Mouse (Mus musculus): ENCODE data around the gene Slc16a9.

Slc16a9 gene

DNA sequence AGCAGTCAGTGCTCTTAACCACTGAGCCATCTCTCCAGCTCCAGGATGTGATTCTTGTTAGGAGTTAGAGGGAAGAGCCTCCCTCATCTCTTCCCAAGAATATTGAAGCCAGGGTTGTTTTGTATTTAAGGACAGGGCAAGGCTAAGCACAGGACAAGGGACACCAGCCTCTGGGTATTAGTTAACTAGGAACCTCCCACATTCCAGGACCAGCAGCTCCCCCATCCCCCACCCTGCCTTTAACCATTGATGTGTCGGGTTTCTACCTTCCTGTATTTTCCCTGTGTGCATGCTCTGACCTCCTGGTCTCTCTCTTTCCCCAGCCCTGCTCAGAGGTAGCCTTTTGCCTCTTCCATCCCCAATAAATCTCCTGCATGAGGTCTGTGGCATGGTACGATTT lies 56.3 kb downstream of the Slc16a9 start:
- no peak for DNase-seq (ENCODE audit: low read depth, low spot score)

DNA sequence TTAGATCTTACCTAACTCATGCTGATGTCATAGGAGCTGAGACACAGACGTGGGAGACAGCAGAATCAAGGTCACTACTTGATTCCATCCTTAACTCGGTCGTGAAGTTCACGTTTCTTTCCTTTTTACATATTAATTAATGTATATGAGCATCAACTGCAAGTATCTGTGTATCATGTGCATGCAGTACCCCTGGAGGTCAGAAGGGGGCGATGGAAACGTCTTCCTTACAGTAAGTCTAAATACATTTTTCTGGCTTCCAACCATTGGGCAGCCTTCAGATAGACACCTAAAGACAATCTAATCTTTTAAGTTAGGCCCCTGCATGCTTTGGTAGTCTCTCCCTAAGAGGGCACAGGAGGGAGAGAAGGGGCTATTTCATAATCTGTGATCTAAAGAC lies 58.3 kb downstream of the Slc16a9 start:
- DNase-seq (ENCODE audit: low read depth, low spot score): peak; percentile 31

DNA sequence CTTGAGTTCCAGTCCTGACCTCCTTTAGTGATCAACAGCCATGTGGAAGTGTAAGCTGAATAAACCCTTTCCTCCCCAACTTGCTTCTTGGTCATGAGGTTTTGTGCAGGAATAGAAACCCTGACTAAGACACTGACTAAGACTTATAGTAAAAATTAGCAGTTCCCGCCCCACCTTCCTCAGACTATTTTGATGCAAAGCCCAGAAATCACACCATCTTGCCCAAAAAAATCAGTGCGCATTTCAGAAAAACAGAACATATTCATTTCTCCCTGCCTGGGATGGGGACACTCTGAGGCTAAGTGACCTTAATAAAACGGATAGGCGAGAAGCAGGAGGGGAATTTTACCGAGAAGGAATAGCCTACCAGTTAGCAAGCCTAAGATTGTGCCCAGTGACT lies 60.8 kb downstream of the Slc16a9 start:
- no peak for DNase-seq (ENCODE audit: low read depth, low spot score)

DNA sequence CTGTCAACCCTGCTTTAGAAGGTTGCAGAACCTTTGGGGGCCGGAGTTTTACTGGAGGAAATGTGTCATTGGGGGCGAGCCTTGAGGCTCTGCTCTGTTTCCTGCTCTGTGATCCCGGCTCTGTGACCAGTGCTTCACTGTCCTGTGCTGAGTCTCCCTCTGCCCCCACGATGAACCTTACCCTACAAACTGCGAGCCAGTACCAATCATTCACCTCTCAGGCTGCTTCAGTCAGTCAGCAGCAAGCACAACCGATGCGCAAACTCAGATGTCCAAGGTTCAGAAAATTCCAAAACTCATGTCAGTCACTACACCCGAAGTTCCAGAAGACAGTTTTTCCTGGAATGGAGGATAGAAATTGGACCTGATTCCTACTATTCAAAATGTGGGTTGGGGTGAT lies 64.5 kb downstream of the Slc16a9 start:
- no peak for DNase-seq (ENCODE audit: low read depth, low spot score)

DNA sequence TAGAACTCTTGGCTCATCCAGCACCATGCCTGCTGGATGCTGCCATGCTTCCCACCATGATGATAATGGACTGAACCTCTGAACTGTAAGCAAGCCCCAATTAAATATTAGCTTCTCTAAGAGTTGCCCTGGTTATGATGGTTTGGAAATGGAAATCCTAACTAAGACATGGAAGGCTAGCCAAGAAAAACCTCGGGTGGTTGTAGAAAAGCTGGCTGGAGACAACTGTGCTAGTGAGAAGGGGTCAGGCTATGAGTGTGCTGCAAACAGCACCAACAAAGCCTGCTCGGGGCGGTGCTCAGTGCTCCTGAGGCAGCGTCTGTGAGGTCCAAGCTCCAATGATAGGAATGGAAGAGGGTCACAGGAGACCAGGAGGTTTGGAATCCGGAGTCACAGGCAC lies 65.7 kb downstream of the Slc16a9 start:
- DNase-seq (ENCODE audit: low read depth, low spot score): no peak

DNA sequence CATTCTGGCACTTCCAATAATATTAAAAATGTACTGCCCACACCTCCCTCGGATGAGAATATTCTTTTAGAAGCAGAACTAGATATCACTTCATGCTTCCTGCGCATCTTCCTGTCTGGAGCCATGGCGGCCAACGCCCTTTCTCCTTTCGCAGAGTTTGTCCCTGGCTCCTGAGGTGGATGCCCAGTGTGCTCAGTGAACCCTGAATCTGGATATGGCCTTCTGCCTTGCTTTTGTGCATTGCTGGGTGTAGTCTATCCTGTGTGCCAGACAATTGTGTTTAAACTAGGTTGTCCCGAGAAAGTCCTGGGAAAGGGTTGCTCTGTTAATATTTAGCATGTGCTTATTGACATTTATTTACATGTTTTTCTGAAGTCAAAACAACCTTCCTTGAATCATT lies 71.0 kb downstream of the Slc16a9 start:
- DNase-seq (ENCODE audit: low read depth, low spot score): no peak

DNA sequence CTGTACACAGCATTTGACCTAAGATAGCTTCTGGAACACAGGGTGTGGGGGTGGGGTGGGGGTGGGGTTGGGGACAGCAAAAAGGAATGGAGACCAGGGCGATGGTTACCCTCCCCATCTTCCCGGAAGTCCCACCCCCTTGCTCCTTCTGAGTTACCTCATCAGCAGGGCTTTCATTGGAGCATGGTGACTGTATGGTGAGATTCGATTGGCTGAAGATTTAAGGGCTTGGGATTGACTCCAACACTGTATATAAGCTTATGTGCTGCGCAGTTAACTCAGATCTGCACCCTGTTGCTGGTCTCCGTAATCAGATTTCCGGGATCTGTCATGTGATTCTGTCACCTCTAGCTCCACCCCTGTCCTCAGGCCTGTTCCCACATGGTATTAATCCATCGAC lies 72.0 kb downstream of the Slc16a9 start:
- DNase-seq (ENCODE audit: low read depth, low spot score): no peak

DNA sequence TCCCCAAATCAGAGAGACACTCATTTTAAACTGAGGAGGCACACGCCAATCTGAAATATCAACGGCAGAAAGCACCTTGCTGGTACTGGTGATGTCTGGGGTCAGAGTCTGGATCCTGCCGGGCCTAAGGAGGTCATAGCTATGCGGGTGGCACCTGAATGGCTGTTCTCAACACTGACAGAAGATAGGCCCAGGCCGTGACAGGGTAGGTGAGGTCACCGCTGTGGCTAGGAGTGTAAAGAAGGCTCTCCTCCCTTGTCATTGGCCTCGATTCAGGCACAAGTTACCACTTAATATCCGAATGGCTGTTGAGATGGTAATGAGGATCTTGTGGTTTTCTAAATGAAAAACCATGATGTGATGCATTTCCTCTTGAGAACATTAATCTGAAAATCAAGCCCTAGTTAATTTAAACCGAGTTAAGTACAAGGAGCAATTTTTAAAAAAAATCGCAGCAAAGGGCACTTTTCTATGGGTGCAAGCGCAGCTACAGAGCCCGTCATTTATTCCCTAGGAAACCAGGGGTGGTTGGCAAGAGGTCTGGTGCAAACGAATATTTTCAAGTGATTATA lies 72.6 kb downstream of the Slc16a9 start:
- no peak for DNase-seq (ENCODE audit: low read depth, low spot score)

DNA sequence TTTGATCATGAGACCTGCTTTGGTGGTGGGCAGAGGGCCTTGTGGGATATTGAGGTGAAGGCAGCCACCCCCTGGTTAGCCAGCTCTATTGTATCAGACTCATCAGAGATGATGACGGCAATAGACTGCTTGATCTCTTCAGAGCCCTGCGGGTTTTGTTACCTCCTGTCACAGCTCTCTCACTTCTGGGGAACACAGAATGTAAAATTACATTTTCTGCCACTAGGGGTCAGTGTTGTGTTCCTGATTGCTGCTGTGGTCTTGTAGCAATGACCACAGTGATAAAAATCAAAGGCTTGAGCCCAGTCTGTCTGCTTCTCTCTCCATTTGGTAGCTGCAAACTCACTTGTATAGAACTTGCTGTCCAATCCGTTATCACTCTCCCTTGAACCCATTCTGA lies 73.7 kb downstream of the Slc16a9 start:
- peak; percentile 72 for DNase-seq (ENCODE audit: low read depth, low spot score)

DNA sequence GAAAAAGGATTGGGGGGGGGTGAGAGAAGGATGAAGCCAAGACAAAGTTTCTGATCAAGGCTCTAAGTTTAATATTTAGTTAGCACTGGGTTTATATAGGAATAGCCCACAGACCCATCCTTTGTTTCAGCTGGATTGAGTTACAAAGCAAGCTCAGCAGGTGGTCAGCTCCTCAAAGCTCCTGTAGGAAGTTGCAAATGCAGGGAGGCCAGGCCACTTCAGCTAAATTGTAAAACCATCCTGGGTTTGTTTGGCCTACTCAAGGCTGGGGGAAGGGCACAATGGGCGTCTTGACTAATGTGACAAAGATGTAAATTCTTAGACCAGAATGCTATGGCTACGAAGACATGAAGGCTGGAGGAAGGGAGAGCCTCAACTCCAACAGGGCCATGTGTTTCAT lies 80.6 kb downstream of the Slc16a9 start:
- DNase-seq (ENCODE audit: low read depth, low spot score): no peak

DNA sequence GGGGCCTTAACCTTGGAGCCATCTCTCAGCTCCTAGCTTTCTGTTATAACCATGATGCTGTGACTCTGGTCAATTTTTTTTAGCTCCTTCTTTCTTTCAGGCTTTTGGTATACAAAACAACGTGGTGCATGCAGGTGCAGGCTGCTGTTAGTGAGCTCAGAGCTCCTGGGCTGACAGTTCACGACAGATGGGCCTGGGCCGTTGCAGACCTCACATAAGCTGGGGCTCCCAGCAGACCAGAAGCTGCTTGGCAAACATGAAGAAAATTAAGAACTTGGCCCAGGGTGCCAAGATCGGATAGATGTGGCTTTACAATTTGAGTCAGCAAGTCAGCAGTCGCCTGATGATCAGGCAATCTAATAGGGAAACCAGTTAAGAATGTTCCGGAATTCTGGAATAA lies 82.4 kb downstream of the Slc16a9 start:
- no peak for DNase-seq (ENCODE audit: low read depth, low spot score)

DNA sequence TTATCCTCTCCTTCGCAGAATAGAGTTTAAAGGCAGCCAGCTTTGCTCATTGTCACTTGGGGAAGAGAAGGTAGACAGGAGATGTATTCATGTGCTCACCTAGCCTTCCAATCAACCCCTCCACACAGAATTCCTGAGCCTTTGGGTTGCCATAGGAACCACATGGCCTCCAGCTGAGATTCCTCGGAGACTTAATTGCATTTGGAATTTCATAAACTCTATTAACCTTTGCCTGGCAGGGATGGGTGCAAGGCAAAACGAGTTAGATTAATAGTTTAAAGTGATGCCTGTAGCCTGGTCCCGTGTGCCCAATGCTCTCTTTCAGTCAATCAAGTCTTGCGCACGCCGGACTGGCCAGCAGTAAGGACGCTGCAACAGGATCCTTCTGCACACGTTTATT lies 83.2 kb downstream of the Slc16a9 start:
- DNase-seq (ENCODE audit: low read depth, low spot score): no peak

Data from A20 (cell line).